Mouse (Mus musculus): ENCODE measurements at regions not wholly inside any gene's neighbourhood (a gene's known extent, or its start where the extent isn't known, plus 50 kb on each side); places are given as distances from the start of the nearest gene placed in this dataset.

DNA sequence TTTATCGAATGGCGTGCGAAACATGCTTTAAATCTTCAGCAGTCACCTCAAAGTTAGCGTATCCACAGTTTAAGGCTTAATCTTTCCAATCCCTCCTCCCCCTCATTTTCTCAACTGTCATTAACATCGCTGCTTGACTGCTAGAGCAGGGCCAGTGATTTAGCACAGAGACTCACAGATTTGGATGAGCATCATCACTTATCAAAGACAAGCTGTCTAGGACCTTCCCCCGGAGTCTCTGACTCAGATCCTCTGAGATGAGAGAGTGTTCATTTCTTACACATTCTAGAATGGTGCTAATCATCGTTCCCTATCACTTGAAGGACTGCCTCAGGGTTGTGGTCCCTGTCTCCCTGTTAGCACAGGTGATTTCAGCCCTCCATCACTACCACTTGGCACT lies 112.1 kb upstream of the Tmem132c start:
- DNase-seq = no peak

DNA sequence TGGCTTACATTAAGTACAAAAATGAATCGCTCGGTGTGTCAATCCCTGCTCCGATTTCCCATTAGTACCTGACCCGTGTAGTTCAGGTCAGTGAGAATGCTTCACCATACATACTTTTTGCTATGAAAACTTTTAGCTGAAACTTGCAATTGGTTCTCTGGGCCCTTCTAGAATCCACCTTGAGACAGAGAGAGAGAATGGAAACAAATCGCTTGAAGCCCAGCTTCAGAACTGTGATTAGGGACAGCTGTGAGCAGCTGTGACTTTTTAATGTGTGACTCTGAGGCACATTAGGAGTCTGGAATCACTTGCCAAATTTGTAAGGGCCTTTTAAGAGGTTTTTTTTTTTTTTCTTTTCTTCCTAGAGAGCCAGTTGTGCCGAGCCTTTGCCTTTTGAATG lies 107.2 kb upstream of the Tmem132c start:
- DNase-seq = no peak

DNA sequence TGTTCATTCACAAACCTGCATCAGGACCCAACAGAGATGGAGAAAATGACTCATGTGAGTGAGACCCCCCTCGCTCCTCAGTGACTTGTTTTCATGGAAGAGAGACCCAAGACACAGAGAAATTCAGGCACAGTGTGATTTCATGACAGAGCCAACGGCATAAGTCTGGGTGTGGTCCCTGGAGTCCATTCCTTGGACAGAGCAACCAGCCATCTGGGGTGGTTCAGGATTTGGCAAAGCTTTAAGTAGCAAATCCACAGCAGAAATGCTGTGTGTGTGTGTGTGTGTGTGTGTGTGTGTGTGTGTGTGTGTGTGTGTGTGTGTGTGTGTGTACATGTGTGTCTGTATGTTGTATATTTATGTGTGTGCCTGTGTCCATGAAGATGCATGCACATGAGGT lies 101.0 kb upstream of the Tmem132c start:
- no peak for DNase-seq

DNA sequence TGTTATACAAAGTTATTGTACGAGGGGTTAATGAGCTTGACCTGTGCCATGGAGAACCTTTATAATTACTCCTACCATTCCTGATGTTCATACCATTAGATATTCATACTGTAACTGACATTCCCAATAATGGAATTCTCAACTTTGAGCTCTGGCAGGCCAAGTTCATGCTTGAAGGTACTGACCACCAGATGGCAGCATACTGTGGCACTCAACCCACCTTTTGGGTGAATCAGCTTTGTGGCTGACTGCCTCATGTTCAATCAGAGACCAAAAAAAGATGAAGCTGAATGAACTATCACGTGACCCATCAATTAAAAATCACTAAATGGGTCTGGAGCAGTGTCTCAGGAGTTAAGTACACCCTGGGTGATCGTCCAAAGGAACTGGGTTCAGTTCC lies 81.3 kb upstream of the Tmem132c start:
- DNase-seq = peak; percentile 7

DNA sequence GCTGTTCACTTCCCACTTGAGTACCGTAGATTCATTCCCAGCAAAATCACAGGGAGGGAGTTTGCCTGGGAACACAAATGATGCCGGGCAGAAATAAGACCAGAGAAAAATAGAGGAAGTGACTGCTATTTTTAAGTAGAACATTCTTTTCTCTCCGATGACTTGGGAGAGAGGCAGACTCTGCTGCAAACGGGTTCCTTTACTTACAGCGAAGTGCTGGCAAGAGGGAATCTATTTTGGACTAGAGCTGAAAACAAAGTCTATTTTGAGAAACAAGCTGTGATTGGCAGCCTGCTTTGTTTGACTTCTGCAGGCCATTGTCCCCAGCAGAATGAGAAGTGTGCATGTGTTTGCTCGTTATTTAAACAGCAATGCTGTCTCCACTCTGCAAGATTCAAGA lies 78.2 kb upstream of the Tmem132c start:
- DNase-seq = no peak

DNA sequence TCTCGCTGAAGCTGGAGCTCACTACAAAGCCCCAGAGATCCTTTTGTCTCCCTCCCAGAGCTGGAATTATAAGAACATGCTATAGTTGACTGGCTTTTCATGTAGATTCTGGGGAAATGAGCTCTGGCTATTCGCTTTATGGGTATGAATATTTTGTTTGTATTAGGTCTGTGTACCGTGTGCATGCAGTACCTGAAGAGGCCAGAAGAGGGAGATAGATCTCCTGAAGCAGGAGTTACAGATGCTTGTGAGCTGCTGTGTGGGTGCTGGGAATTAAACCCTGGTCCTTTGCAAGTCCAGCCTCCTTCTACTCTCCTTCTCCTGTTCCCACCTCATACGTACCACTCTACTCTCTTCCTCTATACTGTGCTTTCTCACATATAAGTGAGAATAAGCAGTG lies 52.6 kb upstream of the Tmem132c start:
- DNase-seq = no peak
